Mouse (Mus musculus) spleen, adult 18-20 months (tissue): ENCODE data around the gene Sh3pxd2a.

ENCODE experiments used
- DNase-seq, 2 experiments: peaks; one replicate each; pipeline ENCODE4 v3.0.0; 2022; ENCODE audit warnings: mixed read lengths in 2 of 2

Sh3pxd2a gene

DNA sequence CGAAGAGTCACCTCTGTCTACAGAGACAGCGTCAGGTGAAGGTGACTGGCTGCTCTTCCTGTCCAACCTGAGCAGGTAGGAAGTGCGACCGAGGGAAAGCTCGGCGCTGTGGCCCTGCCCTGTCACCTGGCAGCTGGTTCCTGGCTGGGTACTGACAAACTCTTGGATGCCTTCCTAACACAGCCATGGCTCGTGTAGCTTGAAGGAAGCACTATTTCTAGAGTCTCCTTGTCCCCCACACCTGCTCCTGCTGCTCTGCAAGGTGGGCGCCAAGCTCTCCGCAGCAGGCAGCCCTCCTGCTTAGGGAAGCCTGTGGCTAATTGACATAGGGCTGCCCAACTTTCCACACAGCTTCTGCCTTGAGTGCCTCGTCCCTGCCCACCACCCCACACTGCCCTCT is 158.8 kb downstream of the Sh3pxd2a start:
- DNase-seq, result no peak

GRCm38 (mm10) chr19:47304170-47304745 is 159.9 kb downstream of the Sh3pxd2a start:
- DNase-seq, result no peak

- DNase-seq, result no peak
Measured at GRCm38 (mm10) chr19:47303128-47303527, 161.1 kb downstream of the Sh3pxd2a start.

DNA sequence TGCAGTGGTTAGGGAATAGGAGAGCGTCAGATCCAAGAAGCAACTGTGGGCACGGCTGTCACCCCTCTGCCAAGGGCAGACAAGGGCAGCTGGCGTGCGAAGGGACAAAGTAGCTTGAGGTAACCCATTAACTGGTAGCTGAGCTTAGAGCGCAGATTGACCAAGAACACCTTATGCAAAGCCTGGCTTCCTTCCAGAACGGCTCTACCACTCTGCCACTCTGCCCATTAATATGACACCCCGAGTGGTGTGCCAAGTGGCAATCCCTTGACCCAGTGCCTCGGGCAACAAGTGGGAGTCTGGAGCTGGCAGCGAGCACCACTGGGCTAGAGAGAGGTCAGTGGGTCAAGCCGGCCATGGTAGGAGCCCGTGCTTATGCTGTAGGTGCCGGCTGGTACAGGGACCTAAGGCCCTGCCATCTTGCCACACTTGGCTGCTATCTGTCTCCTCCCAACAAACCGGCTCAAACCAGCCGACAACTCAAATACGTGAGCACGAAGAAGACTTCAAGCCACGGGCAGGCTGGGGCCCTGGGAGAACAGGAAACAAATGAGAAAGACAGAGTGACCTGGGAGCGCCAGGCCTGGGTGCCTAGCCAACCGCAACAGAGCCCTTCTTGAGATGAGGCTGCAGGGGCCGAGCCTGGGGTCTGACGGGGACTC is 161.9 kb downstream of the Sh3pxd2a start:
- no peak for DNase-seq

- DNase-seq, result no peak
Measured at GRCm38 (mm10) chr19:47301303-47302190, 162.7 kb downstream of the Sh3pxd2a start.

GRCm38 (mm10) chr19:47298100-47298499 is 166.1 kb downstream of the Sh3pxd2a start:
- no peak for DNase-seq

DNA sequence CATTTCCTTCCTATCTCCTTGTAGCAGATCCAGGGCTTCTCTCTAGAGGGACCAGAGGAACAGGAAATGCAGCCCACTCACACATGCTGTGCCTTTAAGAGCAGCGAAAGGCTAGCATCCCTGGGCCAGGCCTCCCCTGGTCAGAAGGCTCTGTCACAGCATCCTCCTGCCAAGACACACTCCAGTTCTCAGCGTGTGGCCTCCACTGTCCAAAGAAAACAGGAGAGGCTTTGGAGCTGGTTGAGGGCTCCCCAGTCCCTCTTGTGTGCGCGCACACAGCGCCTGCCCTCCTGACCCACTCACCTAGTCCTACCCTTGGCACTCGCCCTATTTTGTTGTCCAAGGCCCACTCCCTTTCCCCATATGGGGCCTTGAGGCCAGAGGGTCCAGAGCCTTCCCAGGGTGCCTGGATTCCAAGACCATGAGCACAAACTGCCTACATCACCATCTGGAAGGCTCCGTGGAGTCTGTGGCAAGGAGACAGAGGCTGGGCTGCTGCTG is 171.7 kb downstream of the Sh3pxd2a start:
- no peak for DNase-seq

GRCm38 (mm10) chr19:47291307-47292080 is 172.7 kb downstream of the Sh3pxd2a start:
- DNase-seq, result no peak

DNA sequence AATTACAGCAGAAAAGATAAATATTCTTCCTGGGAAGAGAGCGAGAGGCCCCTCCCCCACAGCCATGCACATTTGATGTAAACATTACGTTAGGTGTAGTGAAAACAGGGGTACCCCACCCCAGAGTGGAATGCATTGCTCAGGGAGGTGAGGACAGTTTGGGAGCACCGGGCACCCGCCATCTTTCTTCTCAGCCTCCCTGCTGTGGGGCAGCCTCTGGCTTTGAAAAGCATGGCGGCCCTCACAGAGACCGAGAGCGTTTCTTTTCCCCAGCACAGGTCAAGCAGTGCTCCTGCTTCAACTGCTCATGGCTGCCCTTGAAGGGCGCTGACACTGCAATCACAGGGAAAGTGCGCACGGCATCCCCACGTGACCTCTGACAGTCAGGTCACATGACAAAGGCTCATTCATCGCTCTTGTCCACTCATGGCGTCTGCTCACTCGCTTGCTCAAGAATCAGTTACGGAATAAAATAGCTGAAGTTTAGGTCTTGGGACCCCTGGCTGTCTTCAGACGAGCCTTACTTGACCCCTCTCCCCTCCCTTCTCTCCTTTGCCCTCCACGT is 177.2 kb downstream of the Sh3pxd2a start:
- DNase-seq, result no peak

- DNase-seq, result no peak
Measured at GRCm38 (mm10) chr19:47285581-47285980, 178.6 kb downstream of the Sh3pxd2a start.

DNA sequence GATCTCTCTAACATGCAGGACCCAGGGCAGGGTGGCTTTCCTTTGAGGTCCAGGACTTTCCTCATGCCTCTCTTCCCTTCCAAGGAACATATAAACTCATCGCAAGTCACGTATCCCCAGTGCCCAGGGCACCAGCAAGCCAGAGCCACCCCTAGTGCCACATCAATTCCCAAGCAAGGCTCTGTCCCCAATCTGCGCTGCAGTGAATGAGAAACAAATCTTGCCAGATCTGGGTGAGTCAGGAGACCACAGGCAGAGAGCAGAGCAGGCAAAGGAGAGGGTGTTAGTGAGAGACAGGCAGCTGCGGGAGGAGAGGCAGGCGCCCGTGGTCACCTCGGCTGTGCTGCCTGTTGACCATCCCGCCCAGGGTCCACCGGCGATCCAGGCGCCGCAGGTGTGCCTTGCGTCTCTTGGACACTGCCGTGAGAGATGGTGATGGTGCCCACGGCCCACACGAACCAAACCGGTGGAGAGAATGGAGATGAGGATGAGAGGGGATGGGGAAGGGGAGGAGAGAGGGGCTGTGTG is 181.4 kb downstream of the Sh3pxd2a start:
- DNase-seq, result no peak

DNA sequence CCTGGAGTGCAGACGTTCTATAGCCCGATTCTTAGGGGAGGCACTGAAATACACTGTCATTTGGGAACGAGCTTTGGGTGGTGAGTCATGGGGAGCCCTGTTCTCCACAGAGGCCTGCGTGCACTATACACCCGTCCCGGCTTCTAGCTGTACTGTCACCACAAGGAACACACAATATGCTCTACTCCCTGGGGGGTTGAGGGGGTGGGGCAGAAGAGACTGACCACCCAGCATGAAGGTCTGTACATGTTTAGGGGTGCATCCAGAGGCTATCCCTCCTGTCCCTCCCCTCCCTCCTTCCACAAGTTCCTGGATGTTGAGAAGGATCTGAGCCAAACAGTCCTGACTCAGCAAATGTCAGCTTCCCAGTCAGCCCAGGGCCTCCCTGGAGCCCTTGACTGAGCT is 182.1 kb downstream of the Sh3pxd2a start:
- DNase-seq, result no peak

GRCm38 (mm10) chr19:47280894-47281293 is 183.3 kb downstream of the Sh3pxd2a start:
- DNase-seq, result no peak

DNA sequence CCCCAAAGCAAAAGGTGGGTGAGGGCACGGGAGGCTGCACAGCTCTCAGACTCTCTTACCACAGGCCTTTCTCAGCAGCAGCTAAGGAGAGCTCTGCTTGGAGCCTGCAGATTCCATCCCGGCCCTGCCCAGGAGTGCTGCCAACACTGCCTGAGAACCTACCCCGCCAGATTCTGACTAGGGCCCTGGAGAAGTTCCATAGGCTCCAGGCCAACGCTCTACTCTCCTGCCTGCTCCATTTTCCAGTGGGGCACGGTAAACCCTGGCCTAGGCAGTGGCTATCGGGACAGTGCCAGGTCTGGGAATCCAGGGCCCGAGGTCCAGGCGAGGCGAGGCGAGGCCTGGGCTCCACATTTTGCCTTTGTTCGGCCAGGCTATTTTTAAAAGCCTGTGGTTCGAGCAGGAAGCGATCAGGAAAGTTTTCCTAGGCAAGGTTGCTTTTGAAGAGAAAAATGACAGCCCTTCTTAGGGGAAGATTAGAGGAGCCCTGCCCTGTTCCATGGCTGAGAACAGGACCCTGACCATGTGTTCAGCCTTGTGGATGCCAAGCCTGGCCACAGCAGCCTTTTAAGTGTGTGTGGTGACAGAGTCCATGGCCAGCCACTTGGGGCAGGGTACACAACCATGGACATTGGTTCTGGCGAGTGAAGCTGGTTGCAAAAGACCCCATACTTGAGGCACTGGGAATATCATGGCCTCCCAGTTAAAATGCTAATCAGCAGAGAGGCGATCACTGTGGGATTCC is 184.2 kb downstream of the Sh3pxd2a start:
- no peak for DNase-seq

GRCm38 (mm10) chr19:47279372-47279771 is 184.8 kb downstream of the Sh3pxd2a start:
- DNase-seq, result no peak

GRCm38 (mm10) chr19:47276730-47277129 is 187.5 kb downstream of the Sh3pxd2a start:
- DNase-seq, result no peak

DNA sequence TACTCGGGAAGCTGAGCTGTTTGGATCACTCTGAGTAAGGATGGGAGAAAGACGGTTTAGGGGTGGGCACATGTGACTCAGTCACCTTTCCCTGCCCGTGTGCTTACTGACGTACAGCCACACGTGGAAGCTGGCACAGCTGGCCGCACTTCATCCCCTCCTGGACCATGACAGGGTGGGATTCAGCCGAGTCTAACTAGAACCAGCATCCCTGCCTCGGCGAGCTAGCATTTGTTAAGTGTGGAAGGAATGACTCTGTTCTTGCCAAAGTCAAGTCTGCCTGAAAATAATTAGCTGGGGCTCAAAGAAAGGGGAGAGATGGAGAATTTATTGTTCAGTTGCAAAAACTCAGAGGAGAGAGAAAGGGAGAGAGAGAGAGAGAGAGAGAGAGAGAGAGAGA is 193.7 kb downstream of the Sh3pxd2a start:
- no peak for DNase-seq

GRCm38 (mm10) chr19:47269729-47270128 is 194.5 kb downstream of the Sh3pxd2a start:
- no peak for DNase-seq

DNA sequence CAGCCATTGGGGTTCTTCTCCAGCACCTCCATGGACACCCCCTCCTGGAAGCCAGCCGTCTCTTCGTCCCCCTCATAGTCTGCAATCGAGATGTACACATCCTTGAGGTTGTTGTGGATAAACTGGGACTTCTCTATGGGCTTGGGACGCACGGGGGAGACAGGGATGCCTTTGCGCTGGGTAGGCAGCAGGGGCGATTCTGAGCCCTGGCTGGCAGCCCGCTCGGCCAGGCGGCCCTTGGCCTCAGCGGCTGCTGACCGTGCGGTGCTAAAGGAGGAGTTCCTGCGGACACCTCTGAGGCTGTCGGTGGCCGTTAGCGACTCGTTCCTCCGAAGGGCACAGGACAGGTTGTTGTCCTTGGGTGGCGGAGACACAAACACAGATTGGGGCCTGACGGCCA is 197.1 kb downstream of the Sh3pxd2a start:
- no peak for DNase-seq

DNA sequence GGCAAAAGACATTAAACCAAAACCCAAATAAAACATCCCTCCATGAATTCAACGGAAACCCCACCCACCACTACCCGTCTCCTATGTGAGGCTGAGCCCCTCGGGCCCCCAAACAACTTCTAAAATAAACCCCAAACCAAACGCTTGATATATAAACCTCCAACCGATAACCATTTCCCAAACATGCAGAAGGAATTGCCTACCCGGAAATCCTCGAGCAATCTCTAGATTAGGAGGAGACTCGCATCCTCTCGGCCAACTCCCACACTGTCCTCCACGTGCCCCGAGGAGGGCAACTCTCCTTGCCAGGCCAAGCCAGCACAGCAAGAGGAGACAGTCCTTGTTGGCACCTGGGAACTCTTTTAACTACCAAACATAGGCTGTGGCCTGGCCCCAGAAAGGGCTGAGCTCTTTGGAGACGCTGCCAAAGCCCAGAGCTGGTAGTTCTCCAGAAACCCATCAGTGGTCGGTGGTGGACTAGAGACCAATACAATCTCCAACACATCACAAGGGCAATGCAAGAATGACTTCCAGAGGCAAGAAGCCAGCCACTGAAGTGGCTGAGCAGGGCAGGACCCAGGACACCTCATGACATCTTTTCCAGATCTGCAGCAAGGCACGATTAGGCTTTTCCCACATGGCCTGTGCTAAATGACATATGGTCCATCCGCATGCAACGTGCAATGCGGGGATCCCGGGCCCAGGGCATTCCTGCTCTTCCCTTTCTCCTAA is 198.0 kb downstream of the Sh3pxd2a start:
- DNase-seq, result no peak
